Comparison of ENCODE assay signal across 16 mouse cellular contexts in genomic region chr19:14565424-14566069, GRCm38 (mm10). TPM values are rescaled to one million over a fixed set of nuclear protein-coding genes. Genes with fewer than 3 reads are reported as not detected.
DNase-seq lines count a peak whose midpoint lies in the region; ATAC-seq and TF ChIP-seq lines count a peak whose summit lies in the region.
"Had no signal": no experiment of that assay in that cellular context is flagged by ENCODE, and none has a peak within 500 bp of the region (broad histone marks: within the 10 kb centered on the region; RNA-seq: fewer than 3 reads in every experiment).

No protein-coding gene starts in this region.

- peaks cover 57% of the 10 kb centered on the region for H3K4me1 ChIP-seq in hindbrain, embryonic 10.5 days (replicated peaks)
- no peaks in the 10 kb centered on the region for H3K4me1 ChIP-seq in hindbrain, postnatal 0 days (ENCODE audit: insufficient read depth, low read length)
- H3K4me1 ChIP-seq in embryonic facial prominence, embryonic 10.5 days = peaks cover 41% of the 10 kb centered on the region

- H3K4me2 ChIP-seq in hindbrain, postnatal 0 days (ENCODE audit: low read depth, low read length) = no peak overlapping the region
- H3K4me2 ChIP-seq: embryonic facial prominence, embryonic 12.5 days; heart, embryonic 11.5 days; hindbrain, embryonic 15.5 days had no signal

- H3K9me3 ChIP-seq in hindbrain, embryonic 10.5 days = no peaks in the 10 kb centered on the region
- no peaks in the 10 kb centered on the region for H3K9me3 ChIP-seq in hindbrain, postnatal 0 days (ENCODE audit: low read length)
- H3K9me3 ChIP-seq in embryonic facial prominence, embryonic 10.5 days = no peaks in the 10 kb centered on the region
- H3K9me3 ChIP-seq: embryonic facial prominence, embryonic 12.5 days; G1E; hindbrain, embryonic 15.5 days; megakaryocyte, embryonic 14.5 days had no signal

- H3K27ac ChIP-seq in hindbrain, embryonic 10.5 days = peak overlapping the region; percentile 19
- H3K27ac ChIP-seq in hindbrain, postnatal 0 days = no peak overlapping the region
- no peak overlapping the region for H3K27ac ChIP-seq in embryonic facial prominence, embryonic 10.5 days (replicated peaks)
- H3K27ac ChIP-seq: hindbrain, embryonic 15.5 days had no signal

- ATAC-seq in hindbrain, postnatal 0 days = no peak
- peak; percentile 79 for ATAC-seq in megakaryocyte progenitor cell, adult 5-6 weeks (replicated peaks; ENCODE audit: poor library complexity)

- H3K36me3 ChIP-seq in hindbrain, embryonic 10.5 days = peaks cover 10% of the 10 kb centered on the region
- H3K36me3 ChIP-seq in hindbrain, postnatal 0 days (ENCODE audit: insufficient read depth, low read length) = no peaks in the 10 kb centered on the region
- H3K36me3 ChIP-seq in embryonic facial prominence, embryonic 10.5 days (replicated peaks) = peaks cover 17% of the 10 kb centered on the region
- H3K36me3 ChIP-seq: embryonic facial prominence, embryonic 12.5 days; hindbrain, embryonic 15.5 days had no signal

- no peak overlapping the region for H3K4me3 ChIP-seq in hindbrain, embryonic 10.5 days
- H3K4me3 ChIP-seq in hindbrain, postnatal 0 days (ENCODE audit: low read length) = no peak overlapping the region
- no peak overlapping the region for H3K4me3 ChIP-seq in embryonic facial prominence, embryonic 10.5 days
- H3K4me3 ChIP-seq: embryonic facial prominence, embryonic 12.5 days; hindbrain, embryonic 15.5 days; megakaryocyte, embryonic 14.5 days had no signal

- DNase-seq in hindbrain, embryonic 10.5 days (ENCODE audit: low spot score) = peak; percentile 50
- DNase-seq in hindbrain, postnatal 0 days (ENCODE audit: low spot score) = no peak
- DNase-seq in 416B (ENCODE audit: low read depth) = peak; percentile 37
- DNase-seq in embryonic facial prominence, embryonic 10.5 days (ENCODE audit: low spot score) = peak; percentile 16
- DNase-seq in thymus, postnatal 14 days = no peak
- DNase-seq in gastrocnemius, postnatal 4 days (ENCODE audit: low spot score in 2 of 2) = no peak
- DNase-seq in gastrocnemius, adult 18-20 months (ENCODE audit: low spot score) = no peak
- DNase-seq: adrenal gland, adult 2 months; kidney, postnatal 14 days; lung, adult 18-20 months had no signal

- 48% methylated on average over 4 of the region's 4 CpGs for WGBS in hindbrain, embryonic 10.5 days
- WGBS in hindbrain, postnatal 0 days = 40% methylated on average over 4 of the region's 4 CpGs
- 62% methylated on average over 4 of the region's 4 CpGs for WGBS in embryonic facial prominence, embryonic 10.5 days

- no peaks in the 10 kb centered on the region for H3K27me3 ChIP-seq in hindbrain, embryonic 10.5 days (ENCODE audit: insufficient read depth, poor library complexity, severe bottlenecking)
- no peaks in the 10 kb centered on the region for H3K27me3 ChIP-seq in hindbrain, postnatal 0 days (ENCODE audit: insufficient read depth, low read length)
- H3K27me3 ChIP-seq in embryonic facial prominence, embryonic 10.5 days (replicated peaks; ENCODE audit: low read depth, poor library complexity, severe bottlenecking) = no peaks in the 10 kb centered on the region; the same call in 1 of the 2 replicates
- H3K27me3 ChIP-seq: embryonic facial prominence, embryonic 12.5 days; hindbrain, embryonic 15.5 days; megakaryocyte, embryonic 14.5 days had no signal

- no peak overlapping the region for H3K9ac ChIP-seq in hindbrain, postnatal 0 days (replicated peaks; ENCODE audit: low read length)
- H3K9ac ChIP-seq: embryonic facial prominence, embryonic 12.5 days; hindbrain, embryonic 15.5 days had no signal

- TF ChIP-seq CTCF in hindbrain, postnatal 0 days (IDR thresholded peaks at IDR 0.05; ENCODE audit: low read depth) = no peak

RNA-seq across cellular contexts. Expression of gene Tle4, which starts 32.3 kb away (rescaled TPM):
- polyA plus RNA-seq in hindbrain, embryonic 10.5 days (2016; fragmentation: Nextera tagmentation; extraction: Ambion mirVana) = 16.6 and 19.0 TPM in 2 replicates
- 38.9 and 44.4 TPM in 2 replicates for total RNA-seq in hindbrain, postnatal 0 days (2014; rRNA removed)
- polyA plus RNA-seq in hindbrain, postnatal 0 days (2015; fragmentation: Nextera tagmentation; extraction: Ambion mirVana) = 15.4 and 16.3 TPM in 2 replicates
- polyA plus RNA-seq in embryonic facial prominence, embryonic 10.5 days (2016; fragmentation: Nextera tagmentation; extraction: Ambion mirVana) = 19.4 and 21.7 TPM in 2 replicates
- total RNA-seq in megakaryocyte progenitor cell, adult 5-6 weeks (2015) = 27.1 and 27.9 TPM in 2 replicates
- total RNA-seq in megakaryocyte progenitor cell, adult 5-6 weeks (2017) = 15.4 and 18.2 TPM in 2 replicates
- total RNA-seq in gastrocnemius, postnatal 4 days (2021) = 10 to 100 TPM; 17.7 to 20.0 TPM
- 10 to 100 TPM; 16.1 to 18.7 TPM for total RNA-seq in gastrocnemius, adult 18-20 months (2021)

Comparison
In these comparisons a context has a peak if more than half of its experiments do, and no peak if none do; other contexts are left out.
1. DNase-seq: peak in hindbrain, embryonic 10.5 days (single experiment), 416B (single experiment) and embryonic facial prominence, embryonic 10.5 days (single experiment); none in hindbrain, postnatal 0 days (single experiment), thymus, postnatal 14 days (single experiment), gastrocnemius, postnatal 4 days (0 of 2) and gastrocnemius, adult 18-20 months (single experiment).